In the genomic region with DNA sequence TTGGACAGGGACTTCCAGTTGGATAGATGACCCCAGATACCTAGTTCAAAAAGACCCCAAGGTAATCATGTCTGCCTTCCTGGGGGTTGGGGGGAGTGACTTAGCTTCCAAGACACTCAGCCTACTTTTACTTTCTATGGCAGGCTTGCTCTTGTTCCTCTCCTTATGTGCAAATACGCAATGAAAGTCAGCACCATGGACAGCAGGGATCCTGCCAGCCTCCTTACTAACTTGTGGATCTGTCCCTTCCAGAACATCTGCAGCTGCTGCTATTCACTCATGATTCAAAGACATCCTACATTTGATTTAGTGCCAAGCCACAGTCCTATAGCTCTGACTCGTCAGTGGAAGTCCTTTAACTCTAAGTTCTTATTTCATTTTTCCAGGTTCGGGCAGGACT, we compare ENCODE assay signal across 8 mouse cellular contexts.
DNase-seq lines count a peak whose midpoint lies in the region; ATAC-seq and TF ChIP-seq lines count a peak whose summit lies in the region.

No protein-coding gene starts in this region.

- H3K27me3 ChIP-seq in MEL (ENCODE audit: control insufficient read depth in 1 of 2, insufficient read depth in 2 of 2, low read length in 2 of 2): no peaks in the 10 kb centered on the region

- no peaks in the 10 kb centered on the region; a peak in 1 of 4 replicates for H3K4me1 ChIP-seq in MEL (ENCODE audit: control insufficient read depth in 1 of 2, insufficient read depth in 2 of 2, low read length in 2 of 2)

- TF ChIP-seq RAD21 in MEL (IDR thresholded peaks at IDR 0.05; ENCODE audit: low read depth, low read length): no peak

- no peak overlapping the region for H3K9ac ChIP-seq in MEL (ENCODE audit: control insufficient read depth, low read depth, low read length, poor library complexity, severe bottlenecking)

- H3K27ac ChIP-seq in layer of hippocampus, adult 2 months: peak overlapping the region; percentile 68
- H3K27ac ChIP-seq in MEL (ENCODE audit: control insufficient read depth, low read depth, low read length): no peak overlapping the region

- H3K4me3 ChIP-seq in layer of hippocampus, adult 2 months: no peak overlapping the region
- H3K4me3 ChIP-seq in MEL (ENCODE audit: control insufficient read depth in 1 of 2, insufficient read depth in 1 of 2, low read depth in 2 of 2, low read length in 2 of 2): no peak overlapping the region

- no peaks in the 10 kb centered on the region for H3K79me2 ChIP-seq in MEL (ENCODE audit: control insufficient read depth, insufficient read depth, low read length, poor library complexity)

- no peak for TF ChIP-seq EP300 in MEL (IDR thresholded peaks at IDR 0.05; ENCODE audit: low read depth in 1 of 2, low read length in 2 of 2)

- DNase-seq in adrenal gland, postnatal 14 days: peak; percentile 65
- no peak for DNase-seq in adrenal gland, adult 8-10 months
- no peak for DNase-seq in layer of hippocampus, adult 2 months (ENCODE audit: low spot score in 2 of 2)
- no peak for DNase-seq in layer of hippocampus, adult 9-10 months (ENCODE audit: low spot score)
- peak; percentile 71 for DNase-seq in MEL (ENCODE audit: low read depth, low spot score)
- no peak for DNase-seq in spleen, adult 12 weeks (ENCODE audit: low spot score)

- no peak for TF ChIP-seq CTCF in layer of hippocampus, adult 2 months (conservative IDR thresholded peaks at IDR 0.05)
- TF ChIP-seq CTCF in MEL (IDR thresholded peaks at IDR 0.05 in 2 of 3, conservative IDR thresholded peaks at IDR 0.05 in 1 of 3; ENCODE audit: control insufficient read depth in 1 of 3, insufficient read depth in 1 of 3, low read depth in 2 of 3, low read length in 3 of 3, poor library complexity in 1 of 3, severe bottlenecking in 1 of 3): no peak

- H3K9me3 ChIP-seq in MEL (replicated peaks; ENCODE audit: insufficient read depth, low read length): no peaks in the 10 kb centered on the region

- TF ChIP-seq POLR2A in MEL (IDR thresholded peaks at IDR 0.05; ENCODE audit: control insufficient read depth in 1 of 2, insufficient read depth in 1 of 2, low read depth in 1 of 2, low read length in 2 of 2, poor library complexity in 1 of 2): no peak

- 0 out of 2 replicates have a peak, but pooled peaks have one; percentile 30 for ATAC-seq in granulocyte monocyte progenitor cell, adult 5-6 weeks (replicated peaks; ENCODE audit: poor library complexity, severe bottlenecking)
- no peak for ATAC-seq in erythroblast, adult 5-6 weeks (replicated peaks; ENCODE audit: low FRiP score, poor library complexity, severe bottlenecking)

- H3K36me3 ChIP-seq in MEL (ENCODE audit: control insufficient read depth in 1 of 2, insufficient read depth in 2 of 2, low read length in 2 of 2): no peaks in the 10 kb centered on the region

TF ChIP-seq in MEL, 35 proteins besides CTCF, POLR2A, EP300 and RAD21:
- TF ChIP-seq RCOR1 (IDR thresholded peaks at IDR 0.05; ENCODE audit: low read depth, low read length): no peak
- no peak for TF ChIP-seq CHD2 (IDR thresholded peaks at IDR 0.05; ENCODE audit: low read length)
- TF ChIP-seq BHLHE40 (IDR thresholded peaks at IDR 0.05; ENCODE audit: borderline replicate concordance, low read depth, low read length): no peak

Comparison
In these comparisons a context has a peak if more than half of its experiments do, and no peak if none do; other contexts are left out.
1. DNase-seq: peak in adrenal gland, postnatal 14 days (single experiment) and MEL (single experiment); none in adrenal gland, adult 8-10 months (single experiment), layer of hippocampus, adult 2 months (0 of 2), layer of hippocampus, adult 9-10 months (single experiment) and spleen, adult 12 weeks (single experiment).